In genomic region chr17:63295471-63295870, GRCm38 (mm10) we compare ENCODE assay signal across 25 mouse cellular contexts.
DNase-seq lines count a peak whose midpoint lies in the region; ATAC-seq and TF ChIP-seq lines count a peak whose summit lies in the region.
"Had no signal": no experiment of that assay in that cellular context is flagged by ENCODE, and none has a peak within 500 bp of the region (broad histone marks: within the 10 kb centered on the region; RNA-seq: fewer than 3 reads in every experiment).

No protein-coding gene starts in this region.

- H3K4me3 ChIP-seq in hindbrain, embryonic 10.5 days, result no peak overlapping the region
- H3K4me3 ChIP-seq in hindbrain, embryonic 12.5 days, result no peak overlapping the region
- no peak overlapping the region for H3K4me3 ChIP-seq in lung, embryonic 15.5 days
- H3K4me3 ChIP-seq in liver, postnatal 0 days (ENCODE audit: low read depth, low read length), result no peak overlapping the region
- H3K4me3 ChIP-seq in heart, embryonic 10.5 days, result no peak overlapping the region
- H3K4me3 ChIP-seq: embryonic facial prominence, embryonic 15.5 days; heart, embryonic 12.5 days; limb, embryonic 13.5 days had no signal

- H3K4me1 ChIP-seq in hindbrain, embryonic 10.5 days (replicated peaks), result peaks cover 14% of the 10 kb centered on the region
- H3K4me1 ChIP-seq in hindbrain, embryonic 12.5 days, result peaks cover 7% of the 10 kb centered on the region; the same call in 1 of the 2 replicates
- H3K4me1 ChIP-seq in lung, embryonic 15.5 days, result 0 out of 2 replicates have a peak, but pooled peaks cover 9% of the 10 kb centered on the region
- H3K4me1 ChIP-seq in liver, postnatal 0 days (ENCODE audit: insufficient read depth), result no peaks in the 10 kb centered on the region
- no peaks in the 10 kb centered on the region for H3K4me1 ChIP-seq in heart, embryonic 10.5 days

- 61% methylated on average over 2 of the region's 2 CpGs for WGBS in hindbrain, embryonic 10.5 days
- 46% methylated on average over 2 of the region's 2 CpGs for WGBS in hindbrain, embryonic 12.5 days
- WGBS in lung, embryonic 15.5 days, result 17% methylated on average over 2 of the region's 2 CpGs
- 51% methylated on average over 2 of the region's 2 CpGs for WGBS in liver, postnatal 0 days (ENCODE audit: insufficient replicate concordance)
- WGBS in heart, embryonic 10.5 days, result 74% methylated on average over 2 of the region's 2 CpGs

- no peaks in the 10 kb centered on the region for H3K27me3 ChIP-seq in hindbrain, embryonic 10.5 days (ENCODE audit: insufficient read depth, poor library complexity, severe bottlenecking)
- H3K27me3 ChIP-seq in hindbrain, embryonic 12.5 days, result no peaks in the 10 kb centered on the region
- H3K27me3 ChIP-seq in lung, embryonic 15.5 days, result no peaks in the 10 kb centered on the region
- H3K27me3 ChIP-seq in liver, postnatal 0 days (ENCODE audit: insufficient read depth, low read length), result no peaks in the 10 kb centered on the region
- H3K27me3 ChIP-seq in heart, embryonic 10.5 days (ENCODE audit: insufficient read depth, poor library complexity, severe bottlenecking), result no peaks in the 10 kb centered on the region
- H3K27me3 ChIP-seq: CH12.LX; embryonic facial prominence, embryonic 15.5 days; heart, embryonic 12.5 days; limb, embryonic 13.5 days; Patski had no signal

- H3K27ac ChIP-seq in hindbrain, embryonic 10.5 days, result peak overlapping the region; percentile 29; the same call in 1 of the 2 replicates
- no peak overlapping the region for H3K27ac ChIP-seq in hindbrain, embryonic 12.5 days
- H3K27ac ChIP-seq in lung, embryonic 15.5 days, result peak overlapping the region; percentile 44; the same call in 1 of the 2 replicates
- H3K27ac ChIP-seq in liver, postnatal 0 days (ENCODE audit: low read depth), result peak overlapping the region; percentile 59
- no peak overlapping the region for H3K27ac ChIP-seq in heart, embryonic 10.5 days
- H3K27ac ChIP-seq: embryonic facial prominence, embryonic 15.5 days; kidney, postnatal 0 days; limb, embryonic 13.5 days; macrophage; stomach, postnatal 0 days had no signal

- TF ChIP-seq CTCF in liver, postnatal 0 days (IDR thresholded peaks at IDR 0.05; ENCODE audit: low read depth), result no peak

- ATAC-seq in hindbrain, embryonic 12.5 days (ENCODE audit: low FRiP score), result no peak
- no peak for ATAC-seq in lung, embryonic 15.5 days (ENCODE audit: borderline replicate concordance, extremely low read depth, low FRiP score, low TSS enrichment)
- peak; percentile 39 for ATAC-seq in liver, postnatal 0 days
- ATAC-seq: forebrain, embryonic 16.5 days; Patski had no signal

- no peak for DNase-seq in hindbrain, embryonic 10.5 days (ENCODE audit: low spot score)
- no peak for DNase-seq in lung, postnatal 14 days
- peak; percentile 14 for DNase-seq in T-cell, adult 2 months (ENCODE audit: low spot score)
- DNase-seq in liver, postnatal 0 days, result no peak
- no peak for DNase-seq in heart, embryonic 10.5 days (ENCODE audit: low spot score)
- DNase-seq in layer of hippocampus, postnatal 36 days, result no peak
- DNase-seq: adrenal gland, postnatal 10 days; cerebellum, adult 2 months; gastrocnemius, postnatal 14 days; heart, adult 11 months; heart, postnatal 10 days; kidney, adult 18-20 months; thymus, adult 2 months had no signal

- H3K9ac ChIP-seq in hindbrain, embryonic 12.5 days, result no peak overlapping the region
- no peak overlapping the region for H3K9ac ChIP-seq in lung, embryonic 15.5 days
- no peak overlapping the region for H3K9ac ChIP-seq in liver, postnatal 0 days (replicated peaks)
- H3K9ac ChIP-seq: embryonic facial prominence, embryonic 15.5 days; heart, embryonic 12.5 days; limb, embryonic 13.5 days had no signal

- H3K9me3 ChIP-seq in hindbrain, embryonic 10.5 days, result no peaks in the 10 kb centered on the region
- no peaks in the 10 kb centered on the region for H3K9me3 ChIP-seq in hindbrain, embryonic 12.5 days (replicated peaks)
- no peaks in the 10 kb centered on the region for H3K9me3 ChIP-seq in lung, embryonic 15.5 days
- no peaks in the 10 kb centered on the region for H3K9me3 ChIP-seq in liver, postnatal 0 days (ENCODE audit: low read length)
- H3K9me3 ChIP-seq in heart, embryonic 10.5 days, result no peaks in the 10 kb centered on the region
- H3K9me3 ChIP-seq: embryonic facial prominence, embryonic 15.5 days; G1E; heart, embryonic 12.5 days; limb, embryonic 13.5 days had no signal

- no peaks in the 10 kb centered on the region for H3K36me3 ChIP-seq in hindbrain, embryonic 10.5 days
- H3K36me3 ChIP-seq in hindbrain, embryonic 12.5 days, result no peaks in the 10 kb centered on the region
- no peaks in the 10 kb centered on the region for H3K36me3 ChIP-seq in lung, embryonic 15.5 days
- H3K36me3 ChIP-seq in liver, postnatal 0 days (replicated peaks; ENCODE audit: insufficient read depth, low read length), result no peaks in the 10 kb centered on the region
- no peaks in the 10 kb centered on the region for H3K36me3 ChIP-seq in heart, embryonic 10.5 days
- H3K36me3 ChIP-seq: embryonic facial prominence, embryonic 15.5 days; heart, embryonic 12.5 days; limb, embryonic 13.5 days had no signal

- H3K4me2 ChIP-seq in hindbrain, embryonic 12.5 days (replicated peaks), result no peak overlapping the region
- no peak overlapping the region for H3K4me2 ChIP-seq in lung, embryonic 15.5 days
- no peak overlapping the region for H3K4me2 ChIP-seq in liver, postnatal 0 days (ENCODE audit: low read depth, low read length)
- H3K4me2 ChIP-seq: embryonic facial prominence, embryonic 15.5 days; heart, embryonic 12.5 days; limb, embryonic 13.5 days had no signal

- no peak for TF ChIP-seq EP300 in liver, postnatal 0 days (IDR thresholded peaks at IDR 0.05; ENCODE audit: low read depth)

Comparison
In these comparisons a context has a peak if more than half of its experiments do, and no peak if none do; other contexts are left out.
1. H3K27ac ChIP-seq: peak in hindbrain, embryonic 10.5 days (single experiment), lung, embryonic 15.5 days (single experiment) and liver, postnatal 0 days (single experiment); none in hindbrain, embryonic 12.5 days (single experiment) and heart, embryonic 10.5 days (single experiment).